9 mouse cellular contexts compared by ENCODE assay signal in genomic region chr4:155904318-155905102, GRCm38 (mm10). TPM values are rescaled to one million over a fixed set of nuclear protein-coding genes. Genes with fewer than 3 reads are reported as not detected.
DNase-seq lines count a peak whose midpoint lies in the region; ATAC-seq and TF ChIP-seq lines count a peak whose summit lies in the region.
"Had no signal": no experiment of that assay in that cellular context is flagged by ENCODE, and none has a peak within 500 bp of the region (broad histone marks: within the 10 kb centered on the region; RNA-seq: fewer than 3 reads in every experiment).

No protein-coding gene starts in this region.

- no peaks in the 10 kb centered on the region for H3K9me3 ChIP-seq in kidney, embryonic 15.5 days (replicated peaks)
- no peaks in the 10 kb centered on the region for H3K9me3 ChIP-seq in stomach, postnatal 0 days (ENCODE audit: control insufficient read depth, low read length)
- H3K9me3 ChIP-seq: embryonic facial prominence, embryonic 13.5 days had no signal

- DNase-seq in kidney, adult 9 months, result peak; percentile 31
- DNase-seq in A20 (ENCODE audit: low read depth, low spot score), result peak; percentile 56
- DNase-seq in ES-CJ7 (ENCODE audit: low read depth, low spot score), result peak; percentile 82
- DNase-seq in embryo, embryonic 10.5 days (ENCODE audit: low spot score), result peak; percentile 39
- peak; percentile 10 for DNase-seq in left cerebral cortex, adult 2 months (ENCODE audit: extremely low spot score in 1 of 2, low spot score in 2 of 2)
- DNase-seq in stomach, postnatal 0 days (ENCODE audit: low spot score), result peak; percentile 38
- no peak for DNase-seq in Muller cell, postnatal 12 days (ENCODE audit: inconsistent ontology term)

- no peak overlapping the region for H3K9ac ChIP-seq in kidney, embryonic 15.5 days
- no peak overlapping the region for H3K9ac ChIP-seq in stomach, postnatal 0 days (ENCODE audit: low read length)
- H3K9ac ChIP-seq: embryonic facial prominence, embryonic 13.5 days had no signal

- no peak overlapping the region for H3K4me3 ChIP-seq in kidney, embryonic 15.5 days (replicated peaks)
- no peak overlapping the region for H3K4me3 ChIP-seq in left cerebral cortex, adult 2 months
- no peak overlapping the region for H3K4me3 ChIP-seq in stomach, postnatal 0 days (ENCODE audit: low read depth, low read length)
- H3K4me3 ChIP-seq: embryonic facial prominence, embryonic 13.5 days had no signal

- no peak overlapping the region for H3K27ac ChIP-seq in kidney, embryonic 15.5 days
- no peak overlapping the region for H3K27ac ChIP-seq in left cerebral cortex, adult 2 months
- no peak overlapping the region for H3K27ac ChIP-seq in stomach, postnatal 0 days (replicated peaks)
- H3K27ac ChIP-seq: embryonic facial prominence, embryonic 13.5 days had no signal

- H3K4me1 ChIP-seq in kidney, embryonic 15.5 days, result no peaks in the 10 kb centered on the region
- no peaks in the 10 kb centered on the region for H3K4me1 ChIP-seq in stomach, postnatal 0 days (replicated peaks; ENCODE audit: control insufficient read depth, insufficient read depth)
- H3K4me1 ChIP-seq: embryonic facial prominence, embryonic 13.5 days had no signal

- intact Hi-C loops in left cerebral cortex, adult 2 months (cut with DNase I), result no loop called here

- TF ChIP-seq EP300 in stomach, postnatal 0 days (optimal IDR thresholded peaks at IDR 0.05), result no peak

- no peak; the same call in 1 of the 2 replicates for ATAC-seq in kidney, embryonic 15.5 days (replicated peaks; ENCODE audit: low FRiP score)
- no peak for ATAC-seq in stomach, postnatal 0 days (ENCODE audit: low FRiP score, low TSS enrichment)

- H3K4me2 ChIP-seq in kidney, embryonic 15.5 days, result no peak overlapping the region
- H3K4me2 ChIP-seq in stomach, postnatal 0 days (replicated peaks; ENCODE audit: low read depth), result no peak overlapping the region
- H3K4me2 ChIP-seq: embryonic facial prominence, embryonic 13.5 days had no signal

- H3K27me3 ChIP-seq in kidney, embryonic 15.5 days, result no peaks in the 10 kb centered on the region
- no peaks in the 10 kb centered on the region for H3K27me3 ChIP-seq in stomach, postnatal 0 days (ENCODE audit: control insufficient read depth, insufficient read depth, low read length)
- H3K27me3 ChIP-seq: embryonic facial prominence, embryonic 13.5 days had no signal

- H3K36me3 ChIP-seq in kidney, embryonic 15.5 days, result peaks cover 66% of the 10 kb centered on the region
- H3K36me3 ChIP-seq in stomach, postnatal 0 days (ENCODE audit: control insufficient read depth, insufficient read depth, low read length), result peaks cover 17% of the 10 kb centered on the region

- peak; percentile 11 for TF ChIP-seq CTCF in left cerebral cortex, adult 2 months (IDR thresholded peaks at IDR 0.05)
- TF ChIP-seq CTCF in stomach, postnatal 0 days (IDR thresholded peaks at IDR 0.05; ENCODE audit: low read depth), result peak; percentile 59

- WGBS in kidney, embryonic 15.5 days, result 94% methylated on average over 13 of the region's 13 CpGs
- WGBS in stomach, postnatal 0 days, result 85% methylated on average over 13 of the region's 13 CpGs

RNA-seq across cellular contexts. Expression of gene Acap3, which starts 12.9 kb away (rescaled TPM):
- 17.3 and 18.7 TPM in 2 replicates for polyA plus RNA-seq in kidney, embryonic 15.5 days (2015; fragmentation: Nextera tagmentation; extraction: Ambion mirVana)
- total RNA-seq in left cerebral cortex, adult 2 months (2021), result 100 to 1,000 TPM; 139 to 152 TPM
- polyA plus RNA-seq in stomach, postnatal 0 days (2015; fragmentation: Nextera tagmentation; extraction: Ambion mirVana), result 9.7 and 10.2 TPM in 2 replicates

RNA-seq across cellular contexts. Expression of gene Pusl1, which starts 12.9 kb away (rescaled TPM):
- 47.7 and 52.1 TPM in 2 replicates for polyA plus RNA-seq in kidney, embryonic 15.5 days (2015; fragmentation: Nextera tagmentation; extraction: Ambion mirVana)
- 10 to 100 TPM; 55.0 to 61.2 TPM for total RNA-seq in left cerebral cortex, adult 2 months (2021)
- polyA plus RNA-seq in stomach, postnatal 0 days (2015; fragmentation: Nextera tagmentation; extraction: Ambion mirVana), result 35.7 and 36.5 TPM in 2 replicates

RNA-seq across cellular contexts. Expression of gene Ints11, which starts 35.2 kb away (rescaled TPM):
- polyA plus RNA-seq in kidney, embryonic 15.5 days (2015; fragmentation: Nextera tagmentation; extraction: Ambion mirVana), result 72.5 and 78.0 TPM in 2 replicates
- 10 to 100 TPM; 37.3 to 41.1 TPM for total RNA-seq in left cerebral cortex, adult 2 months (2021)
- polyA plus RNA-seq in stomach, postnatal 0 days (2015; fragmentation: Nextera tagmentation; extraction: Ambion mirVana), result 30.7 and 32.6 TPM in 2 replicates

RNA-seq across cellular contexts. Expression of gene Cptp, which starts 35.3 kb away (rescaled TPM):
- polyA plus RNA-seq in kidney, embryonic 15.5 days (2015; fragmentation: Nextera tagmentation; extraction: Ambion mirVana), result 13.0 and 15.2 TPM in 2 replicates
- total RNA-seq in left cerebral cortex, adult 2 months (2021), result 10 to 100 TPM; 21.7 to 28.9 TPM
- 25.0 and 26.5 TPM in 2 replicates for polyA plus RNA-seq in stomach, postnatal 0 days (2015; fragmentation: Nextera tagmentation; extraction: Ambion mirVana)

RNA-seq across cellular contexts. Expression of gene Ube2j2, which starts 39.1 kb away (rescaled TPM):
- polyA plus RNA-seq in kidney, embryonic 15.5 days (2015; fragmentation: Nextera tagmentation; extraction: Ambion mirVana), result 110 and 113 TPM in 2 replicates
- total RNA-seq in left cerebral cortex, adult 2 months (2021), result 10 to 100 TPM; 70.3 to 80.5 TPM
- 72.8 and 75.5 TPM in 2 replicates for polyA plus RNA-seq in stomach, postnatal 0 days (2015; fragmentation: Nextera tagmentation; extraction: Ambion mirVana)
